Mouse (Mus musculus): ENCODE data around the gene Gm17482. TPM values are rescaled to one million over a fixed set of nuclear protein-coding genes. Genes with fewer than 3 reads are reported as not detected.

The Gm17482 gene
- total RNA-seq, 2 experiments from 2014 or later: not detected

- no peak for DNase-seq
Measured at GRCm38 (mm10) chr6:115291823-115292222, 64.7 kb downstream of the Gm17482 start.

GRCm38 (mm10) chr6:115292621-115293020 is 65.5 kb downstream of the Gm17482 start:
- DNase-seq: no peak

- DNase-seq: no peak
Measured at GRCm38 (mm10) chr6:115293877-115294276, 66.7 kb downstream of the Gm17482 start.

- DNase-seq: no peak
Measured at GRCm38 (mm10) chr6:115307134-115307533, 80.0 kb downstream of the Gm17482 start.

Other genes with a start within 250 kb of the Gm17482 start
- 1 to 10 TPM; 7.2 to 7.9 TPM for gene Tamm41, start 189.5 kb upstream of the Gm17482 start, total RNA-seq (2021)
- 1 to 10 TPM; 1.8 to 2.7 TPM for gene Syn2, start 92.4 kb upstream of the Gm17482 start, total RNA-seq (2021)
- 10 to 100 TPM; 21.8 to 23.9 TPM for gene Timp4, start 24.9 kb downstream of the Gm17482 start, total RNA-seq (2021)
- 1 to 10 TPM; 1.8 to 9.2 TPM for gene Pparg, start 133.6 kb downstream of the Gm17482 start, total RNA-seq (2021)

Data from gastrocnemius, postnatal 25 days (tissue).